Mouse (Mus musculus): Measurements from ENCODE around the gene Abat. TPM values are rescaled to one million over a fixed set of nuclear protein-coding genes. Genes with fewer than 3 reads are reported as not detected.

Gene Abat
- 7.3 and 9.5 TPM in 2 replicates for polyA plus RNA-seq (2012; rRNA removed)

DNA sequence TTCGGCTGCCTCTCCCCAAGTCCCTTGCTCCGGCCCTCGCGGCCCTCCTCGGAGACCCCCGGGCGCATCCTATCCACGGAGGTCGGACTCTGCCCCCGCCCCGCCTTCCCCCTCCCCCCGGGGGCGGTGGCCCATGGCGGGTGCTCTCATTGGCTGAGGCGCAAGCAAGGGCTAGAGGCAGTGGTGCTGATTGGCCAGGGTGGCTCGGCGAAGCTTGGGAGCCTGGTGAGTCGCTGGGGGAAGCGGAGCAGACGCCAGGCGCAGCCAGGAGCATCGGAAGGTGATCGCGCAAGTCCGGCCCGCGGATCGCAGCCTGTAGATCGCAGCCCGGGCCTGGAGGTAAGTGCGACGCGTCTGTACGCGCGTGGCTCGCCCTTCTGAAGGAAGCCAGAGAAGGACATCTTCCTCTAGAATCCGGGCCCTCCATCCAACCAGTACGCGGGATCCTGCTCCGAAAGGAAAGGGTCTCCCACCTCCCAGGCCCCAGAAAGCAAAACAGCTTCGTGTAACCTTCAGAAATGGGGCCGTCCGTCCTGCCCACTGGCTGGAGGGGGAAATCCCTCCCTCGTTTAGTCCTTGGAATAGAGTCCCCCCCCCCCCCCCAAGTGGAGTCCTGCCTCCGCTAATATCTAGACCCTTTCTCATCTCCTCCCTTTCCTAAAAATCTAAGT lies at the start of gene Abat:
TSS of gene Abat (plus strand) at position 194 of the 671 bp plus-strand sequence.
- Histone ChIP-seq H3K36me3 (ENCODE audit: control insufficient read depth, insufficient read depth, low read length) (no peaks in the 10 kb centered on the region), H3K4me3 (ENCODE audit: control insufficient read depth, insufficient read depth, low read length) (peak within 1 kb of the TSS; percentile 39), H3K4me1 (replicated peaks; ENCODE audit: control insufficient read depth, insufficient read depth, low read length) (no peaks in the 10 kb centered on the region; the same call in 1 of the 2 replicates), H3K27me3 (ENCODE audit: control insufficient read depth, insufficient read depth, low read length) (no peaks in the 10 kb centered on the region; the same call in 1 of the 2 replicates), H3K27ac (ENCODE audit: control insufficient read depth, insufficient read depth, low read length) (no peak within 1 kb of the TSS)
- DNase-seq, result peak; percentile 75
- TF ChIP-seq CTCF (IDR thresholded peaks at IDR 0.05; ENCODE audit: borderline replicate concordance, control insufficient read depth, extremely low read depth, insufficient read depth, low read length, poor library complexity) (no peak), POLR2A (IDR thresholded peaks at IDR 0.05; ENCODE audit: control insufficient read depth, extremely low read depth, insufficient read depth, low read length, poor library complexity) (no peak)
- 4% methylated on average over 46 of the region's 46 CpGs for WGBS

GRCm38 (mm10) chr16:8470132-8470531 lies 43.1 kb upstream of the Abat start:
- H3K27me3 ChIP-seq (ENCODE audit: control insufficient read depth, insufficient read depth, low read length), result no peaks in the 10 kb centered on the region
- peaks cover 10% of the 10 kb centered on the region for H3K4me1 ChIP-seq (replicated peaks; ENCODE audit: control insufficient read depth, insufficient read depth, low read length)
- DNase-seq, result no peak
- 90% methylated on average over 2 of the region's 2 CpGs for WGBS
- TF ChIP-seq POLR2A (IDR thresholded peaks at IDR 0.05; ENCODE audit: control insufficient read depth, extremely low read depth, insufficient read depth, low read length, poor library complexity) (no peak), CTCF (IDR thresholded peaks at IDR 0.05; ENCODE audit: borderline replicate concordance, control insufficient read depth, extremely low read depth, insufficient read depth, low read length, poor library complexity) (no peak)
- H3K27ac ChIP-seq (ENCODE audit: control insufficient read depth, insufficient read depth, low read length), result no peak overlapping the region
- no peak overlapping the region for H3K4me3 ChIP-seq (ENCODE audit: control insufficient read depth, insufficient read depth, low read length)
- H3K36me3 ChIP-seq (ENCODE audit: control insufficient read depth, insufficient read depth, low read length), result no peaks in the 10 kb centered on the region

DNA sequence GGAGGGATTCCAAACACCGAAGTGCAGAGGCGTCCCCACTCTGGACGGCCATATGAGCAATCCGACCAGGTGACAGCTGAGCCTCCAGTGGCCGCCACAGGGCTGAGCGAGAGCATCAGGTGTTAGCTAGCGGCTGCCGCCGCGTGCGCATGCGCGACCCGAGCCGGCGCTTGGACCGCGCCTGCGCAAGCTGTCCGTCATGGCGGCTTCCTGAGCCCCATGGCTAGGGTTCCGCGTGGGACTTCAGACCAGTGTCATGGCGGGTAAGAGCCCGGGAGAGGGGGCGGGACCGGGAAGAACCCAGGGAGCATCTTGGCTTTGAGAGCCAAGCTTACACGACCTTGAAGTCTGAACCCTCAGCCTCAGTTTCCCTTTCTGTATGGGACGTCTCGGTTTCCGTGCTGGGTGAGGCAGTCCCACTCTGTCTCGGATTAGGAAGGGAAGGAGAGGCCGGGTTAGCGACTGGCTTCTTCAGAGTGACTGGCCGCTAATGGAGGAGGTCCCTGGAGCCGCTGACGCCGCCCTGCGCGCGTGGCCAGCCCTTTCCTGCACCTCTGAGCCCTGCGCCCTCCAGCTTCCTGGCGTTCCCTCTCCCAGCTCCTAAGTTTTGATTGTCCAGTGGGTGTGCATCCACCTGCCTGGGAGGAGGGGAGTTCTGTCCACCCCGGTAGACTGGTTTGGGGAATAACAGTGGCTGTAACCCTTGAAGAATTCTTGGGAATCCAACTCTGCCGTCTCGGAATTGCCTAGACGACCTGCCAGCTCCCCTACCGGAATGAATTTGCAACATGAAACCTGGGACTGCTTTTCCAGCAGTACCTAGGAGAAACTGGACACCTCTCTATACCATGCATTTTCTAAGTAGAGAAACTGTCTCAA lies 42.4 kb upstream of the Abat start, which contains the start of gene Mettl22:
TSS of gene Mettl22 (plus strand) at position 186 of the 879 bp plus-strand sequence.
- H3K4me3 ChIP-seq (ENCODE audit: control insufficient read depth, insufficient read depth, low read length), result peak within 1 kb of the TSS; percentile 81
- DNase-seq, result peak; percentile 89
- no peaks in the 10 kb centered on the region for H3K36me3 ChIP-seq (ENCODE audit: control insufficient read depth, insufficient read depth, low read length)
- 1% methylated on average over 48 of the region's 48 CpGs for WGBS
- 0 out of 2 replicates have a peak, but pooled peaks have one; percentile 50 for TF ChIP-seq CTCF (IDR thresholded peaks at IDR 0.05; ENCODE audit: borderline replicate concordance, control insufficient read depth, extremely low read depth, insufficient read depth, low read length, poor library complexity)
- TF ChIP-seq POLR2A (IDR thresholded peaks at IDR 0.05; ENCODE audit: control insufficient read depth, extremely low read depth, insufficient read depth, low read length, poor library complexity), result peak; percentile 67; the same call in 1 of the 2 replicates
- no peaks in the 10 kb centered on the region for H3K27me3 ChIP-seq (ENCODE audit: control insufficient read depth, insufficient read depth, low read length)
- peaks cover 10% of the 10 kb centered on the region for H3K4me1 ChIP-seq (replicated peaks; ENCODE audit: control insufficient read depth, insufficient read depth, low read length)
- no peak within 1 kb of the TSS for H3K27ac ChIP-seq (ENCODE audit: control insufficient read depth, insufficient read depth, low read length)

- Histone ChIP-seq H3K27me3 (ENCODE audit: control insufficient read depth, insufficient read depth, low read length) (no peaks in the 10 kb centered on the region), H3K36me3 (ENCODE audit: control insufficient read depth, insufficient read depth, low read length) (peaks cover 17% of the 10 kb centered on the region), H3K27ac (ENCODE audit: control insufficient read depth, insufficient read depth, low read length) (no peak overlapping the region), H3K4me3 (ENCODE audit: control insufficient read depth, insufficient read depth, low read length) (no peak overlapping the region), H3K4me1 (replicated peaks; ENCODE audit: control insufficient read depth, insufficient read depth, low read length) (peaks cover 3% of the 10 kb centered on the region; the same call in 1 of the 2 replicates)
- 98% methylated on average over 9 of the region's 9 CpGs for WGBS
- TF ChIP-seq POLR2A (IDR thresholded peaks at IDR 0.05; ENCODE audit: control insufficient read depth, extremely low read depth, insufficient read depth, low read length, poor library complexity), result no peak
- TF ChIP-seq CTCF (IDR thresholded peaks at IDR 0.05; ENCODE audit: borderline replicate concordance, control insufficient read depth, extremely low read depth, insufficient read depth, low read length, poor library complexity), result no peak
- DNase-seq, result no peak
Measured at GRCm38 (mm10) chr16:8487396-8488005, 25.7 kb upstream of the Abat start.

- WGBS, result 98% methylated on average over 5 of the region's 5 CpGs
- 0 out of 2 replicates have a peak, but pooled peaks cover 8% of the 10 kb centered on the region for H3K36me3 ChIP-seq (ENCODE audit: control insufficient read depth, insufficient read depth, low read length)
Measured at GRCm38 (mm10) chr16:8489340-8489739, 23.9 kb upstream of the Abat start.

More at GRCm38 (mm10) chr16:8489340-8489739, 23.9 kb upstream of the Abat start:
- H3K27me3 ChIP-seq (ENCODE audit: control insufficient read depth, insufficient read depth, low read length), result no peaks in the 10 kb centered on the region
- H3K4me1 ChIP-seq (replicated peaks; ENCODE audit: control insufficient read depth, insufficient read depth, low read length), result no peaks in the 10 kb centered on the region
- H3K27ac ChIP-seq (ENCODE audit: control insufficient read depth, insufficient read depth, low read length), result no peak overlapping the region
- DNase-seq, result no peak
- H3K4me3 ChIP-seq (ENCODE audit: control insufficient read depth, insufficient read depth, low read length), result no peak overlapping the region
- TF ChIP-seq CTCF (IDR thresholded peaks at IDR 0.05; ENCODE audit: borderline replicate concordance, control insufficient read depth, extremely low read depth, insufficient read depth, low read length, poor library complexity) (no peak), POLR2A (IDR thresholded peaks at IDR 0.05; ENCODE audit: control insufficient read depth, extremely low read depth, insufficient read depth, low read length, poor library complexity) (no peak)

Measured in thymus, adult 2 months (tissue).